Mouse (Mus musculus): ENCODE measurements around the gene Capzb. TPM values are rescaled to one million over a fixed set of nuclear protein-coding genes. Genes with fewer than 3 reads are reported as not detected.

Gene Capzb
- polyA plus RNA-seq, 1 experiment from 2014 or later, result 312 TPM

DNA sequence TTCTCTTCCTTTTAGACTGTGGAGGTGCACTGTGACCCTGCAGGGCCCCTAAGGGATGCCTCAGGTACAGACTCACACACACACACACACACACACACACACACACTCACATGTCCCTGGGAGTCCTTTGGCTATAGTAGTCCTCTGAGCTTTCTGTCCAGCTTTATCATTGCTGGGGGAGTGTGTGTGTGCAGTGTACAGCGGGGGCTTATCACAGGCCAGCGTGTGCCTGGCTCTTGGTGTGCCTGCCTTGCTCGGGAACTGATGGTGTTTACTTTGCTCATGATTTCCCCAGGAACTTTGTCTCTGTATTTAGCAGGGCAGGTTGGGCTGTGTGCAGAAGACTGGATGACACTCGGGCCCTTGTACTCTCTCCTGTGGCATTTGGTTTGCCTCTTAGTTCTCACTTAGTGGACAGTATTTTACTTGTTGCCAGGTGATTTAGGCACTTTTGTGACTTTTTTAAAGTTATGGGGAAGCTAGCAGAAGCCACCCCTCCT lies 41.1 kb downstream of the Capzb start:
- no peak overlapping the region for H3K9ac ChIP-seq
- no peak overlapping the region for H3K4me3 ChIP-seq (replicated peaks)
- no peak for ATAC-seq (ENCODE audit: low FRiP score)
- no peak overlapping the region for H3K27ac ChIP-seq
- peaks cover 29% of the 10 kb centered on the region for H3K4me1 ChIP-seq
- 85% methylated on average over 4 of the region's 4 CpGs for WGBS
- peaks cover 3% of the 10 kb centered on the region for H3K36me3 ChIP-seq (replicated peaks)
- no peaks in the 10 kb centered on the region for H3K9me3 ChIP-seq
- H3K4me2 ChIP-seq, result no peak overlapping the region
- no peaks in the 10 kb centered on the region for H3K27me3 ChIP-seq

DNA sequence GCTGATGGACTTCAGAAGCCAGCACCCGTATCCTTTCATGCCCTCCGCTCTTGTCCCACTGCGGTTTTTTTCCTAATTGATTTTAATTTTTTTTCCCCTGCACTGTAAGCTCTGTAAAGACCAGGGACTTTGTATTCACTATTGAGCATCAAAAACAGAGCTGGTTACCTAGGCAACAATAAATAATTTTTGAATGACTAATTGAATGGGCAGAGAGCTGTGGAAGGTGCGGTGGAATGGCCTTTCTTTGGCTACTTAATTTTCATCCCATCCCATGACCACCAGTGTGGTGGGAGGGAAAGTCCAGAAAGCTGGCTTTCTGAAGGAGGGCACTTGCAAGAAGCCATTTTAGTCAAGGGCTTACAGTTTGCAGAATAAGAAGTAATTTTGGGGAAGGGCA lies 41.6 kb downstream of the Capzb start:
- WGBS, result 76% methylated on average over 4 of the region's 4 CpGs
- H3K27ac ChIP-seq, result no peak overlapping the region
- H3K36me3 ChIP-seq (replicated peaks), result peaks cover 7% of the 10 kb centered on the region
- H3K4me1 ChIP-seq, result peaks cover 29% of the 10 kb centered on the region
- H3K4me3 ChIP-seq (replicated peaks), result no peak overlapping the region
- ATAC-seq (ENCODE audit: low FRiP score), result no peak
- H3K27me3 ChIP-seq, result no peaks in the 10 kb centered on the region
- H3K4me2 ChIP-seq, result no peak overlapping the region
- no peaks in the 10 kb centered on the region for H3K9me3 ChIP-seq
- no peak overlapping the region for H3K9ac ChIP-seq

DNA sequence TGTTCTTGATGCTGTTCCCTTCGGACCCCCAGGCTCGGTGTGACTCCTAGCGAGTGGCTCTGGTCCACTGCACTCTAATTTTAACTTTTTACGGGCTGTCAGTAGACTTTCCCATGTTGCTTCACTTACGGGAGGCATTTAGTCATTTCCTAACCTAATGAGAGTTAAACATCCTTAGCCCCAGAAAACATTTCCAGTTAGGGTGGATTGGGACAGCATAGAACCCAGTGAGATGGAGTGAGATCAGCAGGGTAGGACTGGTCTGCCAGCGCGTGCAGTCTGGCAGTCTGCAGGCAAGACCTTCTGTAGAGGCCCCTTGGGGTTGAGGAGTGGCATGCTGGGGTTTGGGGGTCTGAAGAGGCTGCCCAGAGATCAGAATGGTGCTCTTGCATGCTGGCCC lies 42.9 kb downstream of the Capzb start:
- Histone ChIP-seq H3K36me3 (replicated peaks) (peaks cover 19% of the 10 kb centered on the region), H3K27me3 (no peaks in the 10 kb centered on the region), H3K9me3 (no peaks in the 10 kb centered on the region), H3K4me3 (replicated peaks) (no peak overlapping the region), H3K4me2 (no peak overlapping the region), H3K9ac (no peak overlapping the region), H3K4me1 (peaks cover 23% of the 10 kb centered on the region), H3K27ac (no peak overlapping the region)
- ATAC-seq (ENCODE audit: low FRiP score), result no peak
- 96% methylated on average over 7 of the region's 7 CpGs for WGBS

DNA sequence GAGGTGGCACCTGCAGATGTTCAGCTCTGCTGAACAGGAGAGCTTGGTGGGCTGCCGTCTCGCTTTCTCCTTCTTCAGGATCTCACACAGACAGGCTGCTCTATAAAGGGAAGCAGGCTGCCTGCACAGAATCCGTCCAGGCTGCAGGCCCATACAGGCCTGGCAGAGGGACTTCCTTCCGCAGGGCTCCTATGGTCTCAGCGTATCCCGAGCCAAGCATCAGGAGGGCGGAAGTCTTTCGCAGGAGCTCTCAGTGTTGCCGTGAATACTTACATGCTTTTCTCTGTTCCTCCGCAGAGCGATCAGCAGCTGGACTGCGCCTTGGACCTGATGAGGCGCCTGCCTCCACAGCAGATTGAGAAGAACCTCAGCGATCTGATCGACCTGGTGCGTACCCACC lies 45.9 kb downstream of the Capzb start:
- Histone ChIP-seq H3K27me3 (no peaks in the 10 kb centered on the region), H3K9me3 (no peaks in the 10 kb centered on the region), H3K4me1 (peaks cover 13% of the 10 kb centered on the region; the same call in 1 of the 2 replicates), H3K9ac (no peak overlapping the region), H3K36me3 (replicated peaks) (peaks cover 44% of the 10 kb centered on the region), H3K27ac (peak overlapping the region; percentile 1; the same call in 1 of the 2 replicates), H3K4me2 (no peak overlapping the region), H3K4me3 (replicated peaks) (no peak overlapping the region)
- 92% methylated on average over 16 of the region's 16 CpGs for WGBS
- ATAC-seq (ENCODE audit: low FRiP score), result no peak

DNA sequence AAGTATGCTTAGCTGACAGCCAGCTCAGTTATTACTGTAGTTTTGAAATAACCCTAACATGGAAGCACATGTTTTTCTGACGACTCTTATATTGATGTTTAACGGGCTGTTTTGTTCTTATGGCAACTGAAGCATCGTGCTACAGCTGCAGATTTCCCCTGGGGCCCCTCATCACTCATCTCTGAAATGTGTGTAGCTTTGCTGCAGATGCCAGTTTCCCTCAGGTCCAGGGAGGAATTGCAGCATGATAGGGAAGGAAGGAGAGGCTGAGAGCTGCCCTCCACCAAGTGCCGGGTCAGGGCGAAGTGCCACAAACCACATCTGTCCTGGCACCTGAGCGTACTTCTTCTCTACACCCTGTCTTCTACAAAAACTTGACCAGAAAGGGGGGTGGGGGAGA lies 47.6 kb downstream of the Capzb start:
- Histone ChIP-seq H3K4me1 (peaks cover 14% of the 10 kb centered on the region; the same call in 1 of the 2 replicates), H3K4me3 (replicated peaks) (no peak overlapping the region), H3K27ac (no peak overlapping the region), H3K36me3 (replicated peaks) (peaks cover 44% of the 10 kb centered on the region), H3K4me2 (no peak overlapping the region), H3K9me3 (no peaks in the 10 kb centered on the region), H3K27me3 (no peaks in the 10 kb centered on the region), H3K9ac (no peak overlapping the region)
- WGBS, result 89% methylated on average over 6 of the region's 6 CpGs
- no peak for ATAC-seq (ENCODE audit: low FRiP score)

DNA sequence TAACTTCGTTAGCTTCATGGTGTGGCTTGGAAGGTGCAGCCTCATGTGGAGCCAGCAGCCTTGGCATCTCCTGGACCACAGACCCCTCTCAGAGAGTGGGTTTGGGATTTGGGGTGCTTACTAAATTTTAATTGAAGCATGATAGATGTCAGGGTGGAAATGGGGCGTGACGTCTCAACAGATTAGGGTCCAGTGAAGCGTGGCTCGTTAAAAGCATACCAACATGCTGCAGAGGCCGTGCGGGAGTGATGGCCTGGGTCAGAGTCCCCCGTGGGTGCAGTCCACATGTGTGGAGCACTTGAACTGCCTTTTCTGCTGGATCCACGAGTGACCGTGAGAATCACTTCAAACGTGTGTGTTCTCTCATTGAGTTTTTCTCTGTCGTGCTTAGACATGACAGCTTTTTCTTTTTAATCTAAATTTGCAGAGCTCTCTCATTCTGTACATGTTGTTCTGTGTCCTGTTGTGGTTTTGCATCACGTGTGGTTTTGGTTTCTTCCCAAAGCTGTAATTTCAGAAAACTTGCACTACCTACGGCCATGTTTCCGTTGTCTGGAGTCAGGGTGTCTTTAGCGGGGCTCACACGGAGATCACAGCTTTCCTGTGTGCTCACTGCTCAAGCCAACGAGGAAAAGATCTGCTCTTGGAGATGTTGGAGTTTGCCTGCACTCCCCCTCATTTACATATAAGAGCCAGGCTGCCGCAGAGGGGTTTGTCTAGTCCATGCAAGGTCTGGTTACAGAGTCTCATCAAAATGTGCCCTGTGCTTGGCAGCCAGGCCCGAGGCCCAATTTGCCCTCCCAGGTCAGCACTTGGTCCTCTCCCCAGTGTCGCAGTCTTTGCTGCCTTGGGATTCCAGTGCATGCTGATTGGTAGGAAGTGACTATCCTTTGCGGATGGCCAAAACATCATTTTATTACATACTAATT lies 49.2 kb downstream of the Capzb start:
- Histone ChIP-seq H3K27me3 (no peaks in the 10 kb centered on the region), H3K27ac (no peak overlapping the region)

DNA sequence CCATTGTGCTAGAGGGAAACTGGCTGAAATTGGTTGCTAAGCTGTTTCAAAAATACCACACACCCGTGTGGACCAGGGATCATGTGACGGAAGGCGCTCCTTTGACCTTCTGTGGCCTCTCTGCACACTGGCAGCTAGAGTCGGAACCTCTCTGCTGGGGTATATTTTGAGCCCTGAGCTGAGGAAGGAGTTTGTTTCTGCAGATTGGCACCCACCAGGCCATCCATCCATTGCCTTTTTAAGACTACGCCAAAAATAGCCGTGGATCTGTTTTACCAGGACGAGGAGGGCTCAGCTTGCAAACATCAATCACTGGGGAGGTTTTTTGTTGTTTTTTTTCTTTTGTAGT lies 49.9 kb downstream of the Capzb start:
- 78% methylated on average over 7 of the region's 7 CpGs for WGBS
- Histone ChIP-seq H3K36me3 (replicated peaks) (peaks cover 44% of the 10 kb centered on the region), H3K27me3 (no peaks in the 10 kb centered on the region), H3K4me1 (peaks cover 36% of the 10 kb centered on the region), H3K4me3 (replicated peaks) (no peak overlapping the region), H3K9me3 (no peaks in the 10 kb centered on the region), H3K4me2 (no peak overlapping the region), H3K9ac (no peak overlapping the region), H3K27ac (no peak overlapping the region)
- ATAC-seq (ENCODE audit: low FRiP score), result no peak

More for the DNA sequence above, 49.2 kb downstream of the Capzb start:
- H3K4me2 ChIP-seq, result no peak overlapping the region
- peaks cover 44% of the 10 kb centered on the region for H3K36me3 ChIP-seq (replicated peaks)
- no peak overlapping the region for H3K9ac ChIP-seq
- WGBS, result 62% methylated on average over 22 of the region's 22 CpGs
- H3K4me3 ChIP-seq (replicated peaks), result no peak overlapping the region
- no peak for ATAC-seq (ENCODE audit: low FRiP score)
- H3K4me1 ChIP-seq, result peaks cover 30% of the 10 kb centered on the region
- no peaks in the 10 kb centered on the region for H3K9me3 ChIP-seq

DNA sequence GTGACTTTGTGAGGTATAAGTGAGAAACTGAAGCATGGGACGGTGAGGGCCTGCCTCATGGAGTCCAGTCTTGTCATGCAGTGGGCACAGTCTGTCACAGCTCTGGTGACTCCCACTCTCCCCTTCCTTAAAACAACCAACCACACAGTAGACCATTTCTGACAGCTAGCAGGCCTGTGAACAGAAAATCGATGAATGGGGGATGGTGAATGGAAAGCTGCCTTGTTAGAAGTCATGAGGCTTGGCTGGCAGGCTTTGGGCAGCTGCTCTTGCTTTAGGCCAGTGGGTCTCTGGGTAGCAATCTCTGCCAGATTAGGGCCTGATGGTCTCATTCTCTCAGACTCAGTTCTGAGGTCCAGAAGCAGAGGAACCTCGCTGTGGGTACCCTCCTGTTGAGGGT lies 51.5 kb downstream of the Capzb start:
- peaks cover 37% of the 10 kb centered on the region for H3K36me3 ChIP-seq (replicated peaks)

DNA sequence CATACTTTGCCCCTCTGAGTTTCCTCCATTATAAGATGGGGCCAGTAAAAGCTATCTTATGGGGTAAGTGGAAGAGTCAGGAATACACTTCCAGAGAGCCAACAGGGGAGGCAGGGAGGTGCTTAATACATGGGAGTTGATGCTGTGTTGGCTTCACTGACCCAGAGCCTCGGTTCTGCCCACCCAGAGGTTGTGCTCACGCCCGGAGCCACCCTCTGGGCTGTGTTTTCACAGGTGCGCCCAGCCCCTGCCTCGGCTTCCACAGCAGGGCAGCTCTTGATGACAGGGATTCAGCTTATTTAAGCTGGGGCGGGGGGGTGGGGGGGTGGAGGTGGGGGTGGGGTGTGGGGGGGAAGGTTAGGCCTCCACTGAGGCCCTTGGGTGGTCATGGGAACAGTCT lies 52.1 kb downstream of the Capzb start:
- Histone ChIP-seq H3K9ac (no peak overlapping the region), H3K27ac (no peak overlapping the region), H3K4me3 (replicated peaks) (no peak overlapping the region), H3K27me3 (no peaks in the 10 kb centered on the region), H3K36me3 (replicated peaks) (peaks cover 33% of the 10 kb centered on the region), H3K4me2 (no peak overlapping the region), H3K9me3 (no peaks in the 10 kb centered on the region), H3K4me1 (peaks cover 54% of the 10 kb centered on the region)
- ATAC-seq (ENCODE audit: low FRiP score), result no peak
- 76% methylated on average over 6 of the region's 6 CpGs for WGBS

More for the DNA sequence above, 51.5 kb downstream of the Capzb start:
- Histone ChIP-seq H3K9ac (no peak overlapping the region), H3K4me2 (no peak overlapping the region), H3K4me1 (peaks cover 49% of the 10 kb centered on the region), H3K9me3 (no peaks in the 10 kb centered on the region), H3K27me3 (no peaks in the 10 kb centered on the region), H3K4me3 (replicated peaks) (no peak overlapping the region), H3K27ac (no peak overlapping the region)
- 94% methylated on average over 3 of the region's 3 CpGs for WGBS
- ATAC-seq (ENCODE audit: low FRiP score), result no peak

DNA sequence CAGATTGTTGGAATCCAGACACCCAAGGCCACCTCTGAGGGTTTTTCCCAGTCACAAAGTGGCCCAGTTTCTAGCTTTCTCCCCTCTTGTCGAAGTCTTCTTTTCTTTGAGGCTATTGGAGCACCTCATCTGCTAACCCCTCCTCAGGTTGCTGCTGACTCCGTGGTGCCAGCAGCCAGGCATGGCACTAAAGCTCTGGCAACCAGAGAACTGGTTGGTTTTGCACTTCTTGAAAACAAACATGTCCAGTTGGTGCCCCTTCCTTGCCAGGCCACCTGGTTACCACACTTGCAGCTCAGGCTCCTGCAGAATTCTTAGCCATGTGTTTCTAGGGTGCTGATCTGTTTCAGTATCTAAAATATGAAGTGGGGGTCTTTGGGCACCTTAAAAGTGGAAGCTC lies 52.8 kb downstream of the Capzb start:
- ATAC-seq (ENCODE audit: low FRiP score), result no peak
- Histone ChIP-seq H3K36me3 (replicated peaks) (peaks cover 25% of the 10 kb centered on the region), H3K9ac (no peak overlapping the region), H3K4me2 (no peak overlapping the region), H3K4me3 (replicated peaks) (no peak overlapping the region), H3K27ac (peak overlapping the region; percentile 84), H3K9me3 (no peaks in the 10 kb centered on the region), H3K4me1 (peaks cover 61% of the 10 kb centered on the region), H3K27me3 (no peaks in the 10 kb centered on the region)
- WGBS, result 84% methylated on average over 2 of the region's 2 CpGs

DNA sequence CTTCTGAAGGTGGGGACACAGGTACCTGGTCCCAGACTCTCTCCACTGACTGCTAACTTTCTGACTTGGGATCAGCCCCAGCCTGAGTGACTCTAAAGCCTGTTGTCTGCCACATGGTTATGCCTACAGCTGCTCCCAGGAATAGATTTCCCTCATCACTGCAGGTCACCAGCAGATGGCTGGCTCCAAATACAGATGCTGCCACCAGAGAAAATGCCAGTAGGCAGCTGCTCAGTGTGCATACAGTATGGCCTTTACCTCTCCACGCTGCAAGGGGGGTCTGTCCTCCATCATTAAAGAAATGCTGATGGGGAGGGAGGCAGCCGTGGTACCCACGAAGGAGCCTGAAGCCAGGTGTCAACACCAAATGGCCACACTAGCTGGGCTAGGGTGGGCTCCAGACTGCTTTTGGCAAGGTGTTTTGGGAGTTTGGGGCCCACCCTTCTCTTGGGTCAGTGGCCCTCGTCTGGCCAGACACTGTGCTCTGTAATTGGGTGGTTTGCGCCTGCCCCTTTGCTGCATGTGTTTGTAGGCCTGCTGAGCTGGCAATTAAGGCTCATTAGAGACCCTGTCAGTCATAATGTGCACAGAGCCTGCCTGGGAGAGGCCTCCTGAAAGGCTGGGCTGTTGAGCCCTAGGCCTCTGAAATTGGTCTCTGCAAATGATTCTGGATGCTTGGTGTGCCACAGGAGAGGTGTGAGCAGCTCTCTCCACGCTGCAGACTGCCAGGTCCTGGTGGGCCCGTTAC lies 53.6 kb downstream of the Capzb start:
- ATAC-seq (ENCODE audit: low FRiP score), result peak; percentile 87
- H3K4me3 ChIP-seq (replicated peaks), result no peak overlapping the region
- 19% methylated on average over 7 of the region's 7 CpGs for WGBS
- H3K4me2 ChIP-seq, result peak overlapping the region; percentile 15; the same call in 1 of the 2 replicates
- H3K9ac ChIP-seq, result no peak overlapping the region
- H3K27ac ChIP-seq, result peak overlapping the region; percentile 84
- H3K27me3 ChIP-seq, result no peaks in the 10 kb centered on the region
- peaks cover 18% of the 10 kb centered on the region for H3K36me3 ChIP-seq (replicated peaks)
- H3K9me3 ChIP-seq, result no peaks in the 10 kb centered on the region
- H3K4me1 ChIP-seq, result peaks cover 69% of the 10 kb centered on the region

DNA sequence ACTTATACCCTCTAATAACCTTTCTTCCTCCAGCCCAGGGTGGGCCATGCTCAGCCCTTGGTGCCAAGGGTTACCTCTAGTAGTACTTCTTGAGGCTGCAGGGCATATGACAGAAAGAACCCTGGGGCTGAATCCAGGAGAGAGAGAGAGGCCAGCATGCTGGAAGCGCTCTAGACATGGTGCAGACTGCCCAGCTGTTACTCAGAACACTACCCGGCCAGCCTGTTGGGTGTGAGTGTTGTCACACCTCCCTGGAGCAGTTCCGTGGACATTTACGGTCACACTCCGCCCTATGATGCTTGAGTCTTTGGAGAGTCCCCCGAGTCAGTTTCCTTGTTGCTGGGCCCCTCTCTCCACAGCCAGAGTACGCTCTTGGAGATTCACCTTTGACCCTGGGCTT lies 55.3 kb downstream of the Capzb start:
- no peak for ATAC-seq (ENCODE audit: low FRiP score)
- H3K27me3 ChIP-seq, result no peaks in the 10 kb centered on the region
- WGBS, result 82% methylated on average over 7 of the region's 7 CpGs
- no peak overlapping the region for H3K9ac ChIP-seq
- H3K36me3 ChIP-seq (replicated peaks), result peaks cover 4% of the 10 kb centered on the region; the same call in 1 of the 2 replicates
- H3K4me1 ChIP-seq, result peaks cover 73% of the 10 kb centered on the region
- no peak overlapping the region for H3K27ac ChIP-seq
- H3K4me2 ChIP-seq, result no peak overlapping the region
- no peaks in the 10 kb centered on the region for H3K9me3 ChIP-seq
- H3K4me3 ChIP-seq (replicated peaks), result no peak overlapping the region
